Mouse (Mus musculus) retina, embryonic 14.5 days (tissue): ENCODE measurements around the gene Med19.
A peak's percentile ranks its signal among the peaks of the same experiment; 100 is the strongest.

Experiments used
- DNase-seq: peaks from one replicate; pipeline ENCODE4 v3.0.0-alpha.2; 2015; ENCODE audit warnings: low spot score

The Med19 gene

DNA sequence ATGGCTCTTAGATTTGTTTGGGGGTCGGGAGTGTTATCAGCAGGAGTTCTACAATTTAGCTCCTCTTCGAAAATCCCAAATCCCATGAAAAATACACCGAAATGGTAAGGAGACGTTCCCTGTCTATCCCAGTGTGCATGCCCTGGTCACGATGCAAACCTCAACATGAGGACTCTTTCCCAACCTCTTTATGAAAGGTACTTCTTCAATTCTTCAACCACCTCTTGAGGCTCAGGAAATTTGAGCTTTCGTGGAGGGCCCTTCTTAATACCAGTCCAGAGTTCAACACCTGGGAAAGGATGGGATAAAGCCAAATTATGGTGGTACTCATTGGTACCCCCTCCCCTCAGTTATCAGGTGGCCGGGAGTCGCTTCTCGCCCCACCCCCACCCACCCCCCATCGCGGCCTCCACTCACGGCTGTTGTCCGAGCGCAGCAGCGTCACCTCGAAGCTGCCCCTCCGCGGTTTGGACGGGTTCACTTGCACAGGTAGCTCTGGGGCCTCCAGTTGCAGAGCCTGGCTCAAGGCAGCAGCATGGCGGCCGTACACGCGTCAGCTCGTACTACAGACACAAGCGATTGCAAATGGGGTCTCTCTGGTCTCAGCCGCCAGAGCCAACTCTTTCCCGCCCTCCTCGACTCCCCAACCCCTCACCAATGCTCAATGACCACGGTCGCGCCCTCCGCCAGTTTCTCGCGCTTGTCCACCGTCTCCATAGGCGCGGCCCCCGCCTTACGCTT lies 8.2 kb upstream of the Med19 start:
- DNase-seq: no peak

DNA sequence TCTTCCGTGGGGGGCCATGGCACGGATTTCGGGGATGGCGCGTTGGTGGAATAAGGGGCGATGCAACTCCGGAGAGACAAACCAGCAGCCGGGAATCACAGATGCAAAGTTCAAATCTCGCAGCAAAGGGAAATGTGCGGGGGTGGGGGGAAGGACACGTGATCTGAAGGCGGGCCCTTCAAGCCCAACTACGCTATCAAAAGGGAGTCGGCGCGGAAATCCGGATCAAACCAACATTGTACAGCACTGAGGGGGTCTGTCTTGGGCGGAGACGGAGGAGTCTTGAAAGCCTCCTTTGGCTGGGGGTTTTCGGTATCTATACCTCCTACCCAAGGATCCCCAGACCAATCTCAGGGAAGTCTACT lies 7.7 kb upstream of the Med19 start, which contains the start of gene Selenoh:
Gene Selenoh (minus strand): TSS at position 202 of the 365 bp plus-strand sequence.
- DNase-seq: peak; percentile 94

DNA sequence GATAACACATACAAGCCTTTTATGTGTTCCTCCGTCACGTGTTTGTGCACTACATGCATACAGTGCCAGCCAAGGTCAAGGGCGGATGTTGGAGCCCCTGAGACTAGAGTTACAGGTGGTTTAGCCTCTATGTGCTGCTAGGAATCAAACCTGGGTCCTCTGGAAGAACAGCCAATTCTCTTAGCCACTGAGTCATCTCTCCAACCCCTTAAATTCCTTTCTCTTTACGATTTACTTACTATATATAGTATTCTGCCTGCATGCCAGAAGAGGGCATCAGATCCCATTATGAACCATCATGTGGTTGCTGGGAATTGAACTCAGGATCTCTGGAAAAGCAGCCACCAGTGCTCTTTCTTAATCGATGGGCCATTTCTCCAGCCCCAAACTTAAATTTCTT lies 6.7 kb upstream of the Med19 start:
- DNase-seq: peak; percentile 25

DNA sequence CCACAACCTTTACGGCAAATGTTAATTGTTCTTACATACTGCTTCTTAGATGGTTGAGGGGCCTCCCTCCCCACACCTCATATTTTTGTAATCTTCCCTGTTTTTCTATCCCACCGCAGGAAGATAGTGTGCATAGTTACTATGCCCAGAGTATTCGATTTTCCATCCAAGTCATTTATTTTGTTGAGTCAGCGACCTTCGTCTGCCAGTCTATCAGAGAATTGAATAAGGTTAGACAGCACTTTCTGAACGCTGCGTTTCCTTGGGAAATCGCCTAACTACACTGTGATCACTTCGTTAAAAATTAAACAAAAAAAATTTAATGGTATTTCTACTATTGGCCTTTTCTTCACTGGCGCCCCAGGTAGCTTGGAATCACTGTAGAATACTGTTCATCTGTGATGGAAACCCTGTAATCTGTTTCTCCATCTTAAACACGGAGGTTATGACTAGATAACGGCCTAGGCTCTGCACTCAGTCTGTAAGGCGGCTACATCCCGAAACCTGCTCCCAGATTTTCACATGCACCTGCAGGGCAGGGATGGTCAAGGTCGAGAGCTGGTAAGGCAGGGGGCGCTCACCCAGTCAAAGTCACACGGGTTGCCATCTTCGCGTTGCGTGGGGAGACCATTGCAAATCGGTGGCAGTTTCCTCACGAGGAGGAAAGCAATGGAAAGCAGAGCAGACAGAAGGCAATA lies 783 bp upstream of the Med19 start:
- DNase-seq: peak; percentile 55

DNA sequence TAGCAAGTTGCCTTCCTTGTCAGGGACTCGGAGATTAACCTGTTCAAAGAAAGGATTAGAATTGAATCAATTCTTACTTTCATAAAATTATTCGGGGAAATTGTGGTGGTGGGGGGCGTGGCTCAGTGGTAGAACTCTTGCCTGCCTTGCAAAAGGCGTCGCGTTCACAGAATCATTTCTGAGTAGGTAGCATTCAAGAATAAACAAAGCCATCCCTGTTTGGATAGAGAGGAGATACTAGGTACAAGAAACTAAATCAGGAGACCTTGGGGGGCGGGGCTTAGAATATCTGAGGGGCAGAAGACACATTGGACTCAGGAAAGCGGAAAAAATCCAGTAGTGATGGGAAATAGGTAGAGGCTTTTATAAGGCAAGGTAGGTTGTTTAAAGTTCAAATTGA lies 814 bp downstream of the Med19 start, which contains the start of gene Tmx2:
Gene Tmx2 (minus strand): TSS at position 125 of the 400 bp plus-strand sequence.
- DNase-seq: no peak

DNA sequence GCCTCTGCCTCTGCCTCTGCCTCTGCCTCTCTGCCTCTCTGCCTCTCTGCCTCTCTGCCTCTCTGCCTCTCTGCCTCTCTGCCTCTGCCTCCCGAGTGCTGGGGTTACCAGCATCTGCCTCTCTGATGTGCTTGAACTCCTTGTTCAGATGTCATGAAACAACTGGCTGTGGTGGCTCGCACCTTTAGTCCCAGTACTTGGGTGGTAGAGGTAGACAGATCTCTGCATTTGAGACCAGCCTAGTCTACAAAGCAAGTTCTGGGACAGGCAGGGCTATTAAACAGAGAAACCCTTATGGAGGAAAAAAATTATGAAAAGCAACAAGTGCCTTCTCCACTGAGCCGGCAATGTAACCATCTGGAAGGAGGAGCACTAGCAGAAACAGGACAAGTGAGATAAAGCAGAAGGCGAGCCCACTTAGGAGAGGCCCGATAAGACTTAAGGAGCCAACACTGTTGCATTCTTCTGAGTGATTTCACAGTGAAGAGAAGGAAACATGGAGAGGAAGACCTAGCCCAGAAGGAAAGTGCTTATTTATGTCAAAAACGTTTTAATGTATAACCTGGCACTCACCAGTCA lies 4.5 kb downstream of the Med19 start:
- no peak for DNase-seq

DNA sequence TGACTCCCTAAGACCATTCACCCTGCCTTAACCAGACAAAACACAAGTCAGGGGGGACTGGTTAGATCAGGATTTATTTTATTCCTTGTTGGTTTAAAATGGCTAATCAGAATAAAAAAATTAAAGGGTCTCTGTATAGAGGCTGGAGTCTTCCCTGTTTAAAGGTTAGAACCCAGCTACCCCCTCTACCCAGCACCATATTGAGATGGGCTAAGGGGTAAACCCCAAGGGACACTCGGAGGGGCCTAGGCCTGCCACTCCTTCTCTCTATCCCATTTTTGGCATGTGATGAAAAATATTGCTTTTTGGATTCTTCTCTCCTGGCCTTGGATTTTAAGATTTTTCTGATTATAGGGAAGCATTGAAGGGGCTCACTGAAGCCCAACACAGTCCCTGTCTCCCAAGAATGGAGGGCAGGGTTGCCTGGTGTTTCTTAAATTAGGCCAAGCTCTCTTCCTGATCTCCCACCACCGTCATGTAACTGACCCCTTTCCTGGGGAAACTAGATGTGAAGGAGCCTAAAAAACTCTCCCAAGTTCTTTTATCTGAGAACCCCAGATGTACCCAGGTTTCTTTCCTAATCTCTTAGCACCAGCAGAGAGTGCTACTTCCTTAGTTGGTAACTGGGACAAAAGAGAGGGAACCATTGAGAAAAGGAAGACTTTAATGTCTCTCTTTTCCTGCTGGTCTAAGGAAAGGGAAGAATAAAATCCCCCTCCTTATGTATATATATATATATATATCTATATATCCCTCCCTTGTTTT lies 10.1 kb downstream of the Med19 start:
- DNase-seq: no peak

DNA sequence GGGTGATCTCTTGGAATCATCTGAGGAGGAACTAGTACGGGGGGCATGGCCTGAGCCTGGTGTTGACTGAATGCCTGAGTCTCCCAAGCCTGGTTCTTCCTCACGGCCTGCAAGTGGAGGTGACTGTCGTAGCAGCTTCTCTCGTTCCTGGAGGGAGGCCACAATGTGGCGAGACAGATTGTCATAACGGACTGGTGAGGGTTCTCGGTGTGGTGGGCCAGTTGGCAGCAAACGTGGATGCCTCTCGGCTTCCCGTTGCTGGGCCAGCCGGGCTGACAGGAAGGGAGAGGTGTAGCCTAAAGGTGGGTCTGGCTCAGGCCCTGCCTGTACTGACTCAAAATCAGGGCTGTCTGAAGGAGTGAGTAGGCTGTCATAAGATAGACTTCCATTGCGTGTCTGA lies 11.8 kb downstream of the Med19 start:
- no peak for DNase-seq

DNA sequence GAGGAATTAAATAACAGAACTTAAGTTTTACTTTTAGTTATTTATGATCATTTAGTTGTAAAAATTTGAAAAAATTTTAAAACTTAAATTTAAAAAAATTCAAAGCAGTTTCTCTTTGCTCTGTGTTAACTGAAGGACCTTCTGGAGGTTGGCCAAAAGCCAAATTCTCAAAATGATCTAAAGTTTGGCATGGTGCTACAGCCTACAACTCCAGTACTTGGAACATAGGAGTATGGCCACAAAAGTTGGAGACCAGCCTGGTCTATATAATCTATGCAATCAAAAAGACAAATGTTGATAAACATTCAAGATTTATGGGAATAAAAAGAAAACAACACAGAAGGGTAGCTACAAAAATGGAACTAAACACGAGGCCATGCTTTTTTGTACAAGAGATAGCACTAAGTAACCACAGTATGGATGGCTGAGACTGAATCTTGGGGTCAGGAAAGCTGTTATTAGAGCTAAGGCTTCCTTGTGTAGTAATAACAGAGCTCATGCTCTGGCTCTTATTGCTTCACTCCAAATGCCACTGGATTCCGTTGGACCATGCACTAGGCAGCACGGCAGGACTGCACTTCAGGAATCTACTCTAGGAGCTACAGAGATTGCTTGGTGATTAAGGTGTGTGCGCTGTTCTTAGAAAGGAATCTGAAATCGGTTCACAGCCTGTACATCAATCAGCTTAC lies 16.9 kb downstream of the Med19 start:
- DNase-seq: no peak

DNA sequence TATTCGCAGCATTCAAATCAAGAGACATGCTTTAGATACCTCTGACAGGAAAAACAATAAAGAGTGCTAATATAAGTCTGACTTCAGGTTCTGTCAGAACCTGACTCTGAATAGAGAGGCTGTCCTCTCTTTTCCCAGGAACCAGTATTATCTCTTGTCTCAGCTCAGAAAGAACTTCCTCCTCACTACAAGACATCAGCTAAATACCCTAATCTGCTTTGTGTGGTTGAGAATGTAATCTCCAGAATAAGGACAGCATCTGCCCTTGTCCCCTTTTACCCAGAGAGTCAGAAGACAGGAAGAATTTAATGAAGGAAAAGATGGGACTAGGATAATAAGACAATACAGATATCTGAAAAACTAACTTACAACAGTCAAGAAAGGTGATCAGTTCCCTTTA lies 25.3 kb downstream of the Med19 start:
- DNase-seq: no peak

DNA sequence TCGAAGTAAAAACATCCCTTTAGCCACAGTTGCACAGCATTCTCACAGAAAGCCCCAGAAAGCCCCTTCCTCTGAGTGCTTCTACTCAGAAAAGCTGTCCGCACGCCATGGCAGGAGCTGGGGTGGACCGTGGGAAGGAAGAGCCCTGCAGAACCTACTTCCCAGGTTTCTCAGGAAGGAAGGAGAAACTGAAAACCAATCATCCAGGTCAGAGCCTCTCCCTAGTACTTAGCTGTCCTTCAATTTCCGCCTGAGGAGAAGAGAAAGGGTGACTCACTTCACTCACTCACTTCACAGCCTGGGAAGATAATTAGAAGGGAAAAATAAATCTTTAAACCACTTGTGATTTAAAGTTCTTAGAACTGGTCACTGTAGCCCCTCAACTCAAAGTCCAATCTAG lies 26.1 kb downstream of the Med19 start:
- no peak for DNase-seq

DNA sequence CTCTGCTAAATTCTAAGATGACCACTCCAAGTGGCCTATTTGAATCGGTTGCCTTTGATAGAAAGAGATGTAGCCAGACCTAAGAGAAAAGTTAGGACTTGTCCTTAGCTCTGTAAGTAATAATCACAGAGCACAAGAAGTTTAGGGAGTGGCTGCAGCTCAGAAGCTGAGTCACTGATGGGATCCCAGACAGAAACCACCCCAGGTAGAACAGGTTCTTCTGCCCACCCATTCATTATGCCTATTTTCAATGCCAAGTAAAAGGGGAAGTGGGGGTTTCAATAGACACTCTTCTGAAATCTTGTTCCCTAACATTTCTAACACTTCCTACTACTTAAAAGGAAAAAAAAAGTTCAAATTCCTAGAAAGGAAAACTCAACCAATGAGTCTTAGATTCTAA lies 27.1 kb downstream of the Med19 start:
- DNase-seq: no peak

DNA sequence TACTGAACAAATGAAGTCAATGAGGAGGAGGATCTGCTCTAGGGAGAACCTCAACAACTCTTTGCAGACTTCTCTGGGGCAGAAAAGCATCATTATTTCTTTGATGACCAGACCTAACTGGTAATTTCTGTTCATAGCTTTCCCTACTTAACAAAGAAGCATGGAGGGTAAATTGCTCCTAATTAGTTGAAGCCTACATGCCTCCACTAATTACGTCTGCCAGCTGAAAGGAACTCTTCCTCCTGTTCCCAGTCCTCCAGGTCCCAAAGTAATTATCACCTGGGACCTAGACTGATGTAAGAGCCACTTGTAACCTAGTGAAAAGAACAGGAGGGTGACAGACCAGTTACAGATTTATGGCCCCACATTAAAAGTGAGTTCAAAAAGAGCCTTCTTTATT lies 29.3 kb downstream of the Med19 start:
- no peak for DNase-seq

DNA sequence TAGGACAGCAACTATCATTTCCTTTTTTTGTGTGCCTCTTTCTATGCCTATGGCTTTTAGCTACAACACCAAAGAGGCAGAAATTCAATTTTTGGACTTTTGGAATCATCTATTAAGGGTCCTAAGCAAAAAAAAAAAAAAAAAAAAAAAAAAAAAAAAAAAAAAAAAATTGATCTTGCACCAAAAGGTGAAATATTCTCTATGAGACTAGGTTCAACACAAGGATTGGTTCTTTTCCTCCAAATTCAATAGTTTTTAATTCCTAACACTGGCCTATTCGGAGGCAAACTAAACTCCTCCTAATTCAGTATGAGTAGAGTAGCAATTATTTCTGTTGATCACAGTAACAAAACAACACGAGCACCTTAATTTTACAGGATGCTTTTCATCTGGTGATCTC lies 33.7 kb downstream of the Med19 start:
- no peak for DNase-seq

DNA sequence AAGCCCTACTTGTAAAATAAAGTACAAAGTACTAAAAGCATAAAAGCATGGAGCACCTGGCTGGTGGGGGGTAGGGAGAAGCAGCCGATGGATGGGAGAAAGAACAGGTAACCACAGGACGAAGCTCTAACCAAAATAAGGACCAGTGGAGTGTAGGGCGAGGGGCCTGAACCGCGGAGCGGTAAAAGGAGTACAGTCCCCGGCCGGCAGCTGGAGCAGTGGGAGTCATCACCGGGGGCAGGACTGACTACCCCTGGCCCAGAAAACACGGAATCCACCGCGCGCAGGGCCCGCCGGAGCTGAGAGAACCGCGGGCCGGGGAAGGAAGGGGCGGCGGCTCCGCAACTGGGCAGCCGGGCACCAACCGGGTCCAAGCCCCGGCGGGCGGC lies 36.2 kb downstream of the Med19 start:
- no peak for DNase-seq

DNA sequence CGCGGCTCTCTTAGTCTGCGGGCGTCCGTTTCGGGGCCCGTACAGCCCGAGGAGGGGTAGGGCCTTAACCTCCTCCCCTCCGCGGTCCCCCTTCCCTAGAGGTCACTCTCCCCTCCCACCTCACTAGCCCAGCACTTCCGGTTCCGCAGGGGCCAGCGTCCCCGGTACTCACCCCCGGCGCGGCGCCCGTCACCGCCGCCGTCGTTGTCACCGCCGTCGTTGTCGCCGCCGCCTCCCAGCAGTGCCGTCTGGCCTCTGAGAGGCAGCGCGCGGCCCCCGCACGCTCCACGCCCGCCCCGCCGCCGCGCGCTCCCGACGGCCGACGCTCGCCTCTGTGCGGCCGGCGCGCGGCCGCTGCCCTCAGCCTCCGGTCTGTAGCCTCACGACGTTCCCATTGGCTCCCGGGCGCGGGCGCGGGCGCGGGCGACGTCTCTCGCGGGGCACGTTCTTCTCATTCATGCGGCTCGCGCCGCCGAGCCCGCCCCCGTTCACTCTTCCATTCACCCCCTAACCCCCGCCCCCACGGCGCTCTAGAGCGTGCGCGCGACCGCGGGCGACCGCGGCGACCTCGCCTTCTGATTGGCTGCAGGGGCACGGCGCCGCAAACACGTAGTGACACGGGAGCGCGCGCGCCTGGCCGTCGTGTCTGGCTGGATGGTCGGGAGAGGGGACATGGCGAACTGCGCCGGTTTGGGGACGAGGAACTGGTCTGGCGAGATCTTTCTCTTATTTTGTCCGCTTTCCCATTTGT lies 36.8 kb downstream of the Med19 start, which contains the start of gene Zdhhc5:
Gene Zdhhc5 (minus strand): TSS at position 370 of the 751 bp plus-strand sequence.
- peak; percentile 99 for DNase-seq

DNA sequence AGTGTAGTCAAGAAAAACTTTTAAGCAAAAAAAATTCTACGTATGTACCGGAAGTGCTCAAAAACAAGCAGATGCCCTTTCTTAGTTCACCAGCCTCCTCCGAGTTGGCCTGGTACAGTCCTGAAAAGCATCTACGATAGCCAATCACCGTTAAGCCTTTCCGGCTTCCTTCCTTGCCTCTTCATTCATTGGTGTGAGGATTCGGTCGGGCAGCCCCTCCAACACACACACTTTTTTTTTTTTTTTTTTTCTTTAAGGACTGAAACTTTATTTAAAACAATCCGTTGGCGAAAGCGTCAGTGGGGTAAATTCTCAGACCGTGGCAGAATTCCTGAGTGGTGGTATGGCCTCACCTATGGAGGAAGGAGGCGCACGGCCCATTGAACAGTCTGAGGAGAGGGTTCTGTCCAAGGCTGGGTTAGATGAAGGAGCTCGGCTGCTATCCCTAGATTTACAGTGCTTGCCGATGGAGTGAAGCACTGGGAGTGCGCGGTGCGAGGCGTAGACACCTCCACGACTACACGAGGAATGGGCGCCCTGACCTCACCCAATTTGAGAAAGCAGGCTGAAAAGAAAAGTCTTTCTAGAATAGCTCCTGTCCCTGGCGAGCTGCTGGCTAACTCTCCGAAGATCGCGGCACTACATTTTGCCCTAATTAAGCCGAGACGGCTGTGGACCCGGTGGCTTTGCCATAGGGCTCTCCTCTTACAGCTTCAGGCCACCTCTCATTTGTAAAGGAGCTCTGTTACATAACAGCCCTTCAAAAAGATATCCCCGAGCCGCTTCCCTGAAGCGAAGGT lies 37.6 kb downstream of the Med19 start:
- DNase-seq: peak; percentile 94

DNA sequence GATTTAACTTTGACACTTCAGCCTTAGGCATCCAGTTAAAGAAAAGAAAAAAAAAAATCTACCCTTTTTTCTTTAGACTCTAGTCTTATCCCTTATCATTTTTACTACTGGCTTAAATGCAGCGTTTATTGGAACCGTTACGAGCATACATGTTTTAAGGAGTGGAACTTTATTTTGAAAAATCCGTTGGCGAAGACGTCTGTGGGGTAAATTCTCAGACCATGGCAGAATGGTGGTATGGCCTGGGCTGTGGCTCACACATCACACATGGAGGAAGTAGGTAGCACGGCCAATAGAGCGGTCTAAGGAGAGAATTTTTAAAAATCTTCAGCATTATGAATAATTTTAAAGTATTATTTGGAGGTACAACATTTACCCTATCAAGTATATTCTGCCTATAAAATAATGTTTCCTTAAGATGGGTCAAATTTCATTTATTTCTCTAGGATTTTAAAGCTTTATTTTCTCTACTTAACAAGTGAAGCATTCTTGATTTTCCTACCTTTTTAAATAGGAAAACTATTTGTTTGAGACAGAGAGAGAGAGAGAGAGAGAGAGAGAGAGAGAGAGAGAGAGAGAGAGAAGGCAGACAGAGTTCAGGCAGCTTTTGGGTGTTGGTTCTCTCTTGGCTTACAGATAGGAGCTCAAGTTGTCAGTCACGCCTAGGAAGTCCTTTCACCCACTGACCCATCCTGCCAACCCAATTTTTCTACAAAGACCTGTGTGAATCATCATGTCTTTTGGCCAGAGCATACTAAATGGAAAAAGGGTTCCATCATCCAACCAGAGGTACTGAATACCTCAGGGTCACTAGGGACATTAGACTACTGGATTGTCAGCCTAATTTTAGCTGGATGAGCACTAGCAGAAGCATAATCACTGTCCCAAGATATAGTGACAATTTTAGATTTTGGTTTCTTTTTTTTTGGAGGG lies 38.5 kb downstream of the Med19 start:
- peak; percentile 2 for DNase-seq

DNA sequence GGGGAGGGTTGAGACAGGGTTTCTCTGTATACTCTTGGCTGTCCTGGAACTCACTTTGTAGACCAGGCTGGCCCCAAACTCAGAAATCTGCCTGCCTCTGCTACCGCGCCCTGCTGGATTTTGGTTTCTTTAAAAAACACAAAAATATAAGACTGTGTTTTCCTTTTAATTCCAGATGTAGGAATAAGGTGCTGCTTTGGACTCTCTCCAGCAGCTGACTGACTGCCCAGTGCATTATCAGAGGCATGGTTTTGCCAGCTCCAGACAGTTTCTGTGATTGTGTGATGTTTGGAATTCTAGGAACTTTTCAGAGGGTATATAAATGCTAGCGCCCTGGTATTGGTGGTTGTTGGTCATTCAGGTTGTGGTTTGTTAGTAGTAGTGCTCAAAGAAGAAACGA lies 39.2 kb downstream of the Med19 start:
- DNase-seq: no peak
